ENCODE assay signal across 5 mouse cellular contexts in genomic region chr15:88196539-88196938, GRCm38 (mm10).
"Had no signal": no experiment of that assay in that cellular context is flagged by ENCODE, and none has a peak within 500 bp of the region (broad histone marks: within the 10 kb centered on the region; RNA-seq: fewer than 3 reads in every experiment).

No protein-coding gene starts in this region.

- DNase-seq: kidney, adult 8-10 months; kidney, postnatal 25 days; lung, adult 2 months; lung, postnatal 36 days; thymus, postnatal 36 days had no signal
